Mouse (Mus musculus) liver, embryonic 14.5 days (tissue): ENCODE data around the gene Lypd1.

ENCODE experiments used
- CTCF ChIP-seq: IDR thresholded peaks from 2 replicates; pipeline ENCODE4 v1.5.1; 2016; ENCODE audit warnings: antibody characterized with exemption, low read depth, control low read depth
- EP300 ChIP-seq: IDR thresholded peaks from 2 replicates; pipeline ENCODE4 v1.6.1; 2016; ENCODE audit warnings: antibody characterized with exemption, low read depth

GRCm38 (mm10) chr1:125945136-125945535, 32.2 kb upstream of the Lypd1 start:
- TF ChIP-seq CTCF, result no peak
- TF ChIP-seq EP300, result no peak
